ENCODE assay signal across 11 mouse cellular contexts in the genomic region with DNA sequence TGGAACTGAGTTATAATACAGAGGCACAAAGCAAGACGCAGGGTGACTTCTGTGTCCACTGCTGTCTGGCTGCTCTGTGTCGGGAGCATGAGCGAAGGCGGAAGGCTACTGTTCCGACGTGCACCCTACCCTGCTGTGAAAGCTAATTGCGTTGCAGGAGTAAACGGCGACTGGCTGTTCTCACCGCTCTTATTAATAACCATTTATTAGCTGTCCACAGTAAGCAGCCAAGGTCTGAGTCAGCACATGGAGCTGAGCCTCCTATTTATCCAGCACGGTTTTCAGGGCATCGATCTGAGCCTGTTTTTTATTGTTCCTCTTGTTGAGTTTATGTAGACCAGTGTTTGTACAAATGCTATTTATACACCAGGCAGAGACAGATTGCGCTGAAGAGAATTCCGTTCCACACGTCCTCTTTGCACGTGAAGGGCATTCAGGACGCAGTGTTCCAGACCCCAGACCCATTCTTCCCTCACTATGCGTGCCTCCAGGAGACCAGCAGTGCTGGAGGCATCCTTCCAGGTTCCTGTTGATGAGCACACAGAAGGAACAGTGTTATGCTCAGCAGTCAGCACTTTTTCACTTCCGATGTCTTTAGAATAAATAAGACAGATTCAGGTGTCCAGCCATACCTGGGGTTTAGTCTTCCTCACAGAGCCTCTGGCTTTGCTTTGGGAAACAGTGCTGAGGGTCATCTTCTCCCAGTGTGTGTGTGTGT. TPM values are rescaled to one million over a fixed set of nuclear protein-coding genes. Genes with fewer than 3 reads are reported as not detected.
DNase-seq lines count a peak whose midpoint lies in the region; ATAC-seq and TF ChIP-seq lines count a peak whose summit lies in the region.
"Had no signal": no experiment of that assay in that cellular context is flagged by ENCODE, and none has a peak within 500 bp of the region (broad histone marks: within the 10 kb centered on the region; RNA-seq: fewer than 3 reads in every experiment).

No protein-coding gene starts in this region.

- TF ChIP-seq EP300 in stomach, postnatal 0 days (optimal IDR thresholded peaks at IDR 0.05) = no peak

- no peak for TF ChIP-seq CTCF in stomach, postnatal 0 days (IDR thresholded peaks at IDR 0.05; ENCODE audit: low read depth)
- no peak for TF ChIP-seq CTCF in kidney, adult 2 months (conservative IDR thresholded peaks at IDR 0.05; ENCODE audit: insufficient read depth, insufficient read length, low read depth, low read length)

- H3K36me3 ChIP-seq in forebrain, embryonic 12.5 days (replicated peaks) = no peaks in the 10 kb centered on the region
- no peaks in the 10 kb centered on the region for H3K36me3 ChIP-seq in forebrain, embryonic 15.5 days
- no peaks in the 10 kb centered on the region for H3K36me3 ChIP-seq in stomach, embryonic 15.5 days
- H3K36me3 ChIP-seq in stomach, postnatal 0 days (ENCODE audit: control insufficient read depth, insufficient read depth, low read length) = no peaks in the 10 kb centered on the region
- no peaks in the 10 kb centered on the region for H3K36me3 ChIP-seq in limb, embryonic 13.5 days
- H3K36me3 ChIP-seq in kidney, adult 2 months (ENCODE audit: control insufficient read depth, insufficient read depth, low read length) = no peaks in the 10 kb centered on the region

- no peaks in the 10 kb centered on the region for H3K27me3 ChIP-seq in forebrain, embryonic 12.5 days
- no peaks in the 10 kb centered on the region for H3K27me3 ChIP-seq in forebrain, embryonic 15.5 days
- no peaks in the 10 kb centered on the region for H3K27me3 ChIP-seq in stomach, embryonic 15.5 days (replicated peaks)
- H3K27me3 ChIP-seq in stomach, postnatal 0 days (ENCODE audit: control insufficient read depth, insufficient read depth, low read length) = no peaks in the 10 kb centered on the region
- peaks cover 8% of the 10 kb centered on the region for H3K27me3 ChIP-seq in limb, embryonic 13.5 days
- no peaks in the 10 kb centered on the region for H3K27me3 ChIP-seq in kidney, adult 2 months (replicated peaks; ENCODE audit: control insufficient read depth, insufficient read depth, low read length)

- H3K27ac ChIP-seq in forebrain, embryonic 12.5 days = no peak overlapping the region
- no peak overlapping the region for H3K27ac ChIP-seq in forebrain, embryonic 15.5 days (replicated peaks)
- H3K27ac ChIP-seq in stomach, embryonic 15.5 days = no peak overlapping the region
- no peak overlapping the region for H3K27ac ChIP-seq in stomach, postnatal 0 days (replicated peaks)
- H3K27ac ChIP-seq in limb, embryonic 13.5 days = no peak overlapping the region
- no peak overlapping the region for H3K27ac ChIP-seq in kidney, adult 2 months (ENCODE audit: insufficient read depth, low read depth, low read length)
- H3K27ac ChIP-seq: heart, adult 2 months; kidney, postnatal 0 days had no signal

- H3K9ac ChIP-seq in forebrain, embryonic 12.5 days = no peak overlapping the region
- H3K9ac ChIP-seq in forebrain, embryonic 15.5 days (replicated peaks) = no peak overlapping the region
- no peak overlapping the region for H3K9ac ChIP-seq in stomach, embryonic 15.5 days
- H3K9ac ChIP-seq in stomach, postnatal 0 days (ENCODE audit: low read length) = no peak overlapping the region
- H3K9ac ChIP-seq in limb, embryonic 13.5 days = no peak overlapping the region

- H3K9me3 ChIP-seq in forebrain, embryonic 12.5 days = no peaks in the 10 kb centered on the region
- H3K9me3 ChIP-seq in forebrain, embryonic 15.5 days = no peaks in the 10 kb centered on the region
- H3K9me3 ChIP-seq in stomach, embryonic 15.5 days = no peaks in the 10 kb centered on the region
- H3K9me3 ChIP-seq in stomach, postnatal 0 days (ENCODE audit: control insufficient read depth, low read length) = no peaks in the 10 kb centered on the region
- H3K9me3 ChIP-seq in limb, embryonic 13.5 days = no peaks in the 10 kb centered on the region

- 62% methylated on average over 19 of the region's 19 CpGs for WGBS in forebrain, embryonic 12.5 days
- WGBS in forebrain, embryonic 15.5 days = 42% methylated on average over 19 of the region's 19 CpGs
- 52% methylated on average over 19 of the region's 19 CpGs for WGBS in stomach, embryonic 15.5 days
- 38% methylated on average over 19 of the region's 19 CpGs for WGBS in stomach, postnatal 0 days
- WGBS in limb, embryonic 13.5 days = 42% methylated on average over 19 of the region's 19 CpGs
- 81% methylated on average over 19 of the region's 19 CpGs for WGBS in kidney, adult 2 months

- no peak overlapping the region for H3K4me2 ChIP-seq in forebrain, embryonic 12.5 days
- H3K4me2 ChIP-seq in forebrain, embryonic 15.5 days (replicated peaks) = no peak overlapping the region
- H3K4me2 ChIP-seq in stomach, embryonic 15.5 days = no peak overlapping the region
- no peak overlapping the region for H3K4me2 ChIP-seq in stomach, postnatal 0 days (replicated peaks; ENCODE audit: low read depth)
- peak overlapping the region; percentile 39 for H3K4me2 ChIP-seq in limb, embryonic 13.5 days (replicated peaks)

- no peak for TF ChIP-seq POLR2A in kidney, adult 2 months (IDR thresholded peaks at IDR 0.05; ENCODE audit: low read depth, low read length)

- H3K4me3 ChIP-seq in forebrain, embryonic 12.5 days (replicated peaks) = no peak overlapping the region
- no peak overlapping the region for H3K4me3 ChIP-seq in forebrain, embryonic 15.5 days
- no peak overlapping the region for H3K4me3 ChIP-seq in stomach, embryonic 15.5 days (replicated peaks)
- no peak overlapping the region for H3K4me3 ChIP-seq in stomach, postnatal 0 days (ENCODE audit: low read depth, low read length)
- H3K4me3 ChIP-seq in limb, embryonic 13.5 days = no peak overlapping the region
- H3K4me3 ChIP-seq in kidney, adult 2 months (ENCODE audit: insufficient read depth, low read depth, low read length) = no peak overlapping the region
- H3K4me3 ChIP-seq: heart, adult 2 months had no signal

- no peaks in the 10 kb centered on the region for H3K4me1 ChIP-seq in forebrain, embryonic 12.5 days
- H3K4me1 ChIP-seq in forebrain, embryonic 15.5 days = peaks cover 3% of the 10 kb centered on the region; the same call in 1 of the 2 replicates
- no peaks in the 10 kb centered on the region for H3K4me1 ChIP-seq in stomach, embryonic 15.5 days
- H3K4me1 ChIP-seq in stomach, postnatal 0 days (replicated peaks; ENCODE audit: control insufficient read depth, insufficient read depth) = no peaks in the 10 kb centered on the region
- 0 out of 2 replicates have a peak, but pooled peaks cover 13% of the 10 kb centered on the region for H3K4me1 ChIP-seq in limb, embryonic 13.5 days
- H3K4me1 ChIP-seq in kidney, adult 2 months (ENCODE audit: control insufficient read depth, insufficient read depth, low read length) = no peaks in the 10 kb centered on the region

- 0 out of 2 replicates have a peak, but pooled peaks have one; percentile 37 for ATAC-seq in forebrain, embryonic 12.5 days (ENCODE audit: low FRiP score)
- no peak for ATAC-seq in forebrain, embryonic 15.5 days (replicated peaks)
- peak; percentile 16; the same call in 1 of the 2 replicates for ATAC-seq in stomach, embryonic 15.5 days (ENCODE audit: insufficient read depth, low FRiP score, low read depth)
- ATAC-seq in stomach, postnatal 0 days (ENCODE audit: low FRiP score, low TSS enrichment) = no peak
- ATAC-seq in limb, embryonic 13.5 days (ENCODE audit: low FRiP score, low read depth) = peak; percentile 49; the same call in 1 of the 2 replicates
- ATAC-seq: lung, postnatal 0 days had no signal

- no peak for DNase-seq in stomach, postnatal 0 days (ENCODE audit: low spot score)
- DNase-seq in retina, postnatal 1 day = peak; percentile 32
- no peak for DNase-seq in left cerebral cortex, adult 8-10 months (ENCODE audit: low spot score in 2 of 2)
- no peak for DNase-seq in kidney, adult 2 months
- DNase-seq: heart, adult 2 months had no signal

RNA-seq across cellular contexts. Expression of gene Med10, which starts 21.9 kb away (rescaled TPM):
- polyA plus RNA-seq in forebrain, embryonic 12.5 days (2016; fragmentation: Nextera tagmentation; extraction: Ambion mirVana) = 160 and 173 TPM in 2 replicates
- 177 and 181 TPM in 2 replicates for polyA plus RNA-seq in forebrain, embryonic 15.5 days (2015; fragmentation: Nextera tagmentation; extraction: Ambion mirVana)
- 139 and 140 TPM in 2 replicates for polyA plus RNA-seq in stomach, embryonic 15.5 days (2015; fragmentation: Nextera tagmentation; extraction: Ambion mirVana)
- 98.2 and 102 TPM in 2 replicates for polyA plus RNA-seq in stomach, postnatal 0 days (2015; fragmentation: Nextera tagmentation; extraction: Ambion mirVana)
- 151 and 159 TPM in 2 replicates for polyA plus RNA-seq in limb, embryonic 13.5 days (2015; fragmentation: Nextera tagmentation; extraction: Ambion mirVana)
- 10 to 100 TPM; 45.1 to 50.6 (median 47.1) TPM for total RNA-seq in left cerebral cortex, adult 8-10 months (2022)
- 34.5 and 34.7 TPM in 2 replicates for polyA plus RNA-seq in kidney, adult 2 months (2012; rRNA removed)

Comparison
In these comparisons a context has a peak if more than half of its experiments do, and no peak if none do; other contexts are left out.
1. ATAC-seq: peak in forebrain, embryonic 12.5 days (single experiment), stomach, embryonic 15.5 days (single experiment) and limb, embryonic 13.5 days (single experiment); none in forebrain, embryonic 15.5 days (single experiment) and stomach, postnatal 0 days (single experiment).